Mouse (Mus musculus) right cerebral cortex, adult 2 months (tissue): ENCODE results near the gene Serpina7.

Experiments used
- DNase-seq, 2 experiments: peaks; one replicate each; pipeline ENCODE4 v3.0.0; 2021 to 2022; ENCODE audit warnings: low spot score in 2 of 2

The Serpina7 gene

DNA sequence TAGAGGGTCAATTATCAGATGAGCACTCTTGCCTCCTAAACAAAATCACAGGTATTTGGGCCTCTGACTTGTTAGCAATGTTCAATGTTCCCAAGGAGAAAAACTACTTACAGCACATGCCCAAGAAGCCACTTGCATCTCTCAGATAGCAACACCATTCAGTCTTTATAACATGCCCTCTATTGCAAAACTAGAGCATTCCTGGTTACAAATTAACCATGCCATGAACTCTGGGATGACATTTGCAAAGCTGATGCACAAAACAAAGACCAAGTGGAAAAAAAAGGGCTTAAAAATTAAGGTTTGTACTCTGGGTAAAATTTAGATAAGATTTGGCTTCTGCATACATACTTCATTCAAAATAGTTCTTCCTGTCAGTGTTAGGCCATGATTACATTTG is at the start of gene Serpina7:
Serpina7 (minus strand) TSS at position 160 of the 400 bp plus-strand sequence.
- DNase-seq = no peak

GRCm38 (mm10) chrX:139134031-139134430 is 49.0 kb upstream of the Serpina7 start:
- DNase-seq = no peak

DNA sequence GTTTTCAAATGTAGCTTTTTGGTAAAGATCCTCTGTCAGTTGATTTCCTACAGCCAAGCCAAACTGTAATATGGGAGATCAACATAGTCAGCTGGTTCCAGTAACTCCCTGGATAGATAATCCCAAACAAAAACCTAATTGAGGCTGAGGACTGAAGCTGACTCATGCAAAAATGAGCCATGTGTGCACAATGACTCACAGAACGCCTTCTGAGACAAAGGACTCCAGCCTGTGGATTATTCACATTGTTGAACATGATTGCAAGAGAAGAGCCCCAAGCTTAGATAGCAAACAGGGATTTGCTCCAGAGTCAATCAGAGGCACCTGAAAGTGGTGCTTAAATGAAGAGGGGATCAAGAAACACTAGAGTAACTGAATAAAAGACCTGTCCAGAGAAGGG is 12.2 kb upstream of the Serpina7 start:
- no peak for DNase-seq

DNA sequence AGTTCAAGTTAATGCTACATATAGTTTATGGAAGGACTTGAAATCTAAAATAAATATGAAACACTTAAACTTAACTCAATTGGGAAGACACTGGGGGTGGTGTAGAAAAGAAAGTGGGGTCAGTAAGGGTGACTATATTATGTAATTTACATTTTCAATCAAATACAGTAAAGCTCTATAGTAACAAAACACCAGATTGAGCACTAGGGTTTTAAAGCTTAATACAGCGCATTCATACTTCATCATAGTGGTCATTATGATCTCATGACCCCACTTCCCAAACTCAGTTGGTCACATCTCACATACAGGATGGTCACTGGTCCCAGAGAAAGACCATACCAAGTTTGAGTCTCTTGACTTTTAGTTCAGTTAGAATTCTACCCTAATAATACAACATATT is 907 bp upstream of the Serpina7 start, which contains the start of gene 4930513O06Rik:
4930513O06Rik (plus strand) TSS at position 301 of the 400 bp plus-strand sequence.
- DNase-seq = no peak

DNA sequence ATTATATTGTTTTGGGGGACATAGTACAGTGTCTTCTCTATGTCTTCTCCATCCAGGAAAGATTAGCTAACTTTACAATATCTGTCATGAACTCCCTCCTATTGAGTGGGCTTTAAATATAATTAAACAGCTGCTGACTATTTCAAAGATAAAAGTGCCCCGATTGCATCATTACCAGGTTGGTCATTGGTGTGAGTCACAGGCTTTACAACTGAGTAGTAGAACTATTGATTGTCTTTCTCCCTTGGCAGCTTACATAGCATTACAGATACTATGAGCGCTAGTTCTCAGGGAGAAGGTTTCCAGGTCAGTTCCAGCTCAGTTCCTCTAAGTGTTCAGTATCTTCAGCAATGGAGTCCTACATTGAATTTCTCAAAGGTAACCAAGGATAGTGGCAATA is 6.5 kb downstream of the Serpina7 start:
- no peak for DNase-seq

DNA sequence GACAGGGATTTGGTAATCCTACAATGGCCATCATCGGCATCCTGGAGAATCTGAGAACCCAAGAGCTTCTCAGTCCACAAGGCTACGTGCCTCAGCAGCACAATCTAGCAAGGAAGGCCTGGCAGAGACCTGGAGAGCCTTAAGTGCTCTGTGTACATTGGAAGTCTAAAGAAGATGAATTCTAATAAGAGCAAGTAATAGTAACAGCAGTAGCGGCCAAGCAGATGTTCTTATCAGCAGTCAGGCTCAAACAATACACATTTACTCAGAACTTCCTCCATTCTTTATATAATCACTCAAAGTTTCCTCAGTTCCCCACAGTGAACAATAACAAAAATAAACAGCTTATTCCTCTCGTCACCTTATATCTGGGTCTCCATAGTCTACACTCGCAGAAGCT is 21.0 kb downstream of the Serpina7 start:
- DNase-seq = no peak

GRCm38 (mm10) chrX:139053149-139053548 is 31.9 kb downstream of the Serpina7 start:
- no peak for DNase-seq

DNA sequence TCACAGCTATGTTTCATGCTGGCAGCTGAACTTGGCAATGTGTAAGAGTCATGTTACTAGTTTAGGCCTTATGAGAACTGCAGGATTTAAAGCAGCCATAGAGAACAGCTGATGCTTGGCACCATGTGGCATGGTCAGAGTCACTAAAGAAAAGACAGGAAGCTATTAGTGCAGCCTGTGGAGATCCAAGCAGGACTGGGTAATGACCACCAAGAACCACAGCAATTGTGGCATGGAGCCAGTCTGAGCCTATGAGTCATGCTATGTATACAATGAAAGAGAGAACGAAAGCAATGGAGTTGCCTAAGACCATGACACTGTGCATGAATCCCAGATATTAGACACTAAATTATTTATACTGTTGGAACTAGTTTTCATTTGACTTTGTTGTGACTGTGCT is 33.1 kb downstream of the Serpina7 start:
- no peak for DNase-seq

- no peak for DNase-seq
These were observed 43.9 kb downstream of the Serpina7 start for GRCm38 (mm10) chrX:139041148-139041547.

GRCm38 (mm10) chrX:139039314-139039713 is 45.7 kb downstream of the Serpina7 start:
- DNase-seq = no peak

DNA sequence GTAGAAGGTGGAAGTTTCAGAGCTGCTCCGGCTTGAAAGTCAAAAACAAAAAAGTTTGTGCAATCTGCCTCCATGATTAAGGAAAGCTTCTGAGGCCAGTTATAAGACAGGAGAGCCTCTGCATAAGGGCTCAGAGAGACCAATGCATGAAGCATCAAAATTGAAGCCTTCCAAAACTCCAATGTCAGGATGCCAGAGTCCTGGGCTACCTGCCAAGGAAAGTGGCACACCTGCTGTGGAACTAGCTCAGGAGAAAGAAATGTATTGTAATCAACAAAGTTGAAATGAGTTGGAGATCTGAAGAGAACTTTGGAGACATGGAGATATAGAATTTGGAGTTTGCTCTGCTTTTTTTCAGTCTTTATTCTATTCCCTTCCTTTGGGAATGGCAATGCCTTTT is 47.4 kb downstream of the Serpina7 start:
- no peak for DNase-seq
